Mouse (Mus musculus) CH12.LX (cell line): ENCODE data around the gene Nek6. TPM values are rescaled to one million over a fixed set of nuclear protein-coding genes. Genes with fewer than 3 reads are reported as not detected.

Source experiments
- DNase-seq: peaks from one replicate; pipeline ENCODE4 v3.0.0-alpha.2; 2013; ENCODE audit errors: extremely low read depth
- H3K27ac ChIP-seq: 2 replicates; pipeline ENCODE4 v1.5.1; 2012; ENCODE audit warnings: low read depth, mild to moderate bottlenecking, control low read depth, moderate library complexity; ENCODE audit not compliant: insufficient read depth
- H3K27me3 ChIP-seq: replicated peaks from 2 replicates; pipeline ENCODE3; 2012; ENCODE audit warnings: inconsistent platforms
- H3K36me3 ChIP-seq, 2 experiments: replicated peaks in 1 of 2; 2 replicates each; pipeline versions ENCODE3 to v1.6.1; 2012; ENCODE audit warnings: inconsistent platforms in 1 of 2, low read length in 1 of 2, mild to moderate bottlenecking in 1 of 2, mixed read lengths in 1 of 2, moderate library complexity in 1 of 2; ENCODE audit not compliant: control insufficient read depth in 1 of 2, insufficient read depth in 1 of 2
- H3K4me1 ChIP-seq, 2 experiments: 2 replicates each; pipeline ENCODE4 v1.6.1; 2012; ENCODE audit warnings: inconsistent platforms in 1 of 2, moderate library complexity in 1 of 2; ENCODE audit not compliant: insufficient read depth in 2 of 2, control insufficient read depth in 1 of 2
- H3K4me2 ChIP-seq: 2 replicates; pipeline ENCODE4 v1.6.1; 2012; ENCODE audit warnings: low read depth, mild to moderate bottlenecking, control low read depth; ENCODE audit not compliant: poor library complexity, insufficient read depth, severe bottlenecking
- H3K4me3 ChIP-seq, 3 experiments: fragments of 150-350 bp in 1 of 3; sonication (generic) in 1 of 3; replicated peaks in 1 of 3; 2 replicates each; pipeline versions ENCODE3 to v1.5.1; 2011 to 2012; ENCODE audit warnings: low read depth in 2 of 3, low read length in 2 of 3, mild to moderate bottlenecking in 2 of 3, moderate library complexity in 2 of 3, control low read depth in 1 of 3, improper control_type of control experiment in 1 of 3, inconsistent platforms in 1 of 3, mixed read lengths in 1 of 3; ENCODE audit not compliant: poor library complexity in 1 of 3
- H3K79me2 ChIP-seq: replicated peaks from 2 replicates; pipeline ENCODE4 v1.6.1; 2012; ENCODE audit warnings: mild to moderate bottlenecking, moderate library complexity; ENCODE audit not compliant: control insufficient read depth, poor library complexity, insufficient read depth, severe bottlenecking; ENCODE audit errors: extremely low read depth
- H3K9ac ChIP-seq: 2 replicates; pipeline ENCODE4 v1.6.1; 2012; ENCODE audit warnings: low read depth, mild to moderate bottlenecking, control low read depth, moderate library complexity; ENCODE audit not compliant: insufficient read depth
- H3K9me3 ChIP-seq: replicated peaks from 2 replicates; pipeline ENCODE3; 2012; ENCODE audit warnings: low read length, inconsistent platforms, mixed read lengths
- BHLHE40 ChIP-seq: IDR thresholded peaks from 2 replicates; pipeline ENCODE4 v1.6.1; 2011; ENCODE audit warnings: mild to moderate bottlenecking, low read depth, low read length, improper control_type of control experiment
- ETS1 ChIP-seq: conservative IDR thresholded peaks from 2 replicates; pipeline ENCODE4 v1.6.1; 2012; ENCODE audit warnings: low read depth, mild to moderate bottlenecking, inconsistent platforms, low read length, improper control_type of control experiment, moderate library complexity
- JUND ChIP-seq: conservative IDR thresholded peaks from 2 replicates; pipeline ENCODE4 v1.6.1; 2011; ENCODE audit warnings: low read depth, low read length, improper control_type of control experiment
- KAT2A ChIP-seq: IDR thresholded peaks from 2 replicates; pipeline ENCODE4 v1.6.1; 2012; ENCODE audit warnings: low read length, improper control_type of control experiment, inconsistent platforms; ENCODE audit not compliant: insufficient replicate concordance
- MAX ChIP-seq: IDR thresholded peaks from 2 replicates; pipeline ENCODE4 v1.6.1; 2011; ENCODE audit warnings: low read length, improper control_type of control experiment
- MXI1 ChIP-seq: IDR thresholded peaks from 2 replicates; pipeline ENCODE4 v1.6.1; 2011; ENCODE audit warnings: mild to moderate bottlenecking, low read depth, low read length, improper control_type of control experiment
- MYC ChIP-seq: IDR thresholded peaks from 2 replicates; pipeline ENCODE4 v1.6.1; 2011; ENCODE audit warnings: low read depth, mild to moderate bottlenecking, improper control_type of control experiment, low read length
- POLR2AphosphoS2 ChIP-seq: IDR thresholded peaks from 2 replicates; pipeline ENCODE4 v1.6.1; 2011; ENCODE audit warnings: low read depth, low read length, improper control_type of control experiment
- RAD21 ChIP-seq: IDR thresholded peaks from 2 replicates; pipeline ENCODE4 v1.6.1; 2011; ENCODE audit warnings: low read depth, mild to moderate bottlenecking, low read length, improper control_type of control experiment, moderate library complexity
- USF1 ChIP-seq: IDR thresholded peaks from 2 replicates; pipeline ENCODE4 v1.6.1; 2014; ENCODE audit warnings: low read depth, mild to moderate bottlenecking, inconsistent platforms, low read length, improper control_type of control experiment
- ZNF384 ChIP-seq: IDR thresholded peaks from 2 replicates; pipeline ENCODE4 v1.6.1; 2012; ENCODE audit warnings: low read depth, low read length, improper control_type of control experiment, inconsistent platforms
- dilution Hi-C: fragments of 300-500 bp; cut with MboI; formaldehyde crosslinking; loops from 2 replicates; pipeline ENCODE4 v1.14.3; 2020; ENCODE audit warnings: low sequenced_read_pairs; ENCODE audit not compliant: extremely low pct_unique_long_range_greater_than_20kb, extremely low pct_ligation_motif_present
- in situ Hi-C: fragments of 300-500 bp; cut with MboI; formaldehyde crosslinking; loops from 3 replicates; pipeline ENCODE4 v1.14.3; 2019; ENCODE audit warnings: low sequenced_read_pairs, low pct_ligation_motif_present, low pct_unique_long_range_greater_than_20kb, mixed read lengths
- polyA plus RNA-seq: library from polyadenylated mRNA; unstranded; fragments of >175 nt; gene quantifications from 2 replicates; pipeline ENCODE4 v1.2.1, GENCODE M21; 2012; ENCODE audit warnings: low read depth; ENCODE audit not compliant: insufficient read length
- total RNA-seq, 2 experiments: library from RNA; depleted of rRNA; stranded (reverse); fragments of 300-350 nt in 1 of 2; fragments of >200 nt in 1 of 2; gene quantifications; 2 replicates each; pipeline ENCODE4 v1.2.3; 2012 to 2014

Gene Nek6
- total and polyA plus RNA-seq, 3 experiments: 31.0 to 39.9 (median 36.7) TPM

GRCm38 (mm10) chr2:38476871-38477496 lies 34.5 kb upstream of the Nek6 start:
- no peak for DNase-seq
- Histone ChIP-seq H3K4me2 (no peak overlapping the region), H3K9ac (no peak overlapping the region), H3K27ac (no peak overlapping the region), H3K36me3 (no peaks in the 10 kb centered on the region), H3K4me3 (no peak overlapping the region), H3K27me3 (no peaks in the 10 kb centered on the region), H3K79me2 (no peaks in the 10 kb centered on the region), H3K9me3 (no peaks in the 10 kb centered on the region)
- dilution Hi-C loops: no loop called here
- in situ Hi-C loops: no loop called here
- TF ChIP-seq MAX (no peak), USF1 (no peak), BHLHE40 (no peak), MXI1 (no peak), POLR2AphosphoS2 (no peak), JUND (no peak)
- TF ChIP-seq, all 38 proteins: peak for 0
- H3K4me1 ChIP-seq: peaks cover 14 to 37% of the 10 kb centered on the region in 2 experiments

- Histone ChIP-seq H3K4me3 (no peak overlapping the region), H3K4me1 (peaks cover 11 to 32% of the 10 kb centered on the region in 2 experiments), H3K27me3 (no peaks in the 10 kb centered on the region), H3K4me2 (no peak overlapping the region), H3K9ac (no peak overlapping the region), H3K79me2 (no peaks in the 10 kb centered on the region), H3K36me3 (no peaks in the 10 kb centered on the region), H3K27ac (no peak overlapping the region), H3K9me3 (peaks cover 2% of the 10 kb centered on the region)
- DNase-seq: no peak
- in situ Hi-C loops (no loop called here), dilution Hi-C loops (no loop called here)
- TF ChIP-seq ZNF384: no peak
- no peak for TF ChIP-seq ETS1
- no peak for TF ChIP-seq KAT2A
- no peak for TF ChIP-seq MAX
- no peak for TF ChIP-seq BHLHE40
- TF ChIP-seq MYC: no peak
- TF ChIP-seq USF1: no peak
Measured at GRCm38 (mm10) chr2:38477497-38477873, 34.0 kb upstream of the Nek6 start.

DNA sequence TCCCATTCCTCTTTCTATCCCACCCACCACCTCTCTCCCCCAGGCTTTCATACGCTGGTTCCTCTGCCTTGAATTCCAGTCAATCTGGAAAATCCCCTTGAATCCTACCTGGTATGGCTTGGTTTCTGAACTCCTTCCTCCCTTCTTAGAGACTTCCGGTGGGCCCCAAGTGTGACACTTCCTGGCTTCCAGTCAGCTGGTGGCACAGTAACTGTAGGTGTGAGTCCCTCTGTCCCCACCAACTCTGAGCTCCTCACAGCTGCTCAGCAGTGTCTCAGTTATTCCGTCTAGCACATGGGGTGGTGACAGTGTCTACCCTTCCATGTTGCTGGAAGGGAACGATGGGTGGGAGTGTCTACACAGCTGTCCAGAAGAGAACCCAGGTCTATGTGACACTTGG lies 32.8 kb upstream of the Nek6 start:
- peaks cover 7 to 31% of the 10 kb centered on the region in 2 experiments for H3K4me1 ChIP-seq
- H3K9me3 ChIP-seq: peaks cover 2% of the 10 kb centered on the region

More for the DNA sequence above, 32.8 kb upstream of the Nek6 start:
- Histone ChIP-seq H3K27me3 (no peaks in the 10 kb centered on the region), H3K4me2 (no peak overlapping the region), H3K79me2 (no peaks in the 10 kb centered on the region), H3K27ac (no peak overlapping the region), H3K36me3 (no peaks in the 10 kb centered on the region), H3K9ac (no peak overlapping the region), H3K4me3 (no peak overlapping the region)
- DNase-seq: no peak
- in situ Hi-C loops (no loop called here), dilution Hi-C loops (no loop called here)
- TF ChIP-seq MAX: 0 out of 2 replicates have a peak, but pooled peaks have one; percentile 25
- no peak for TF ChIP-seq RAD21
